ENCODE assay signal across 17 mouse cellular contexts in the genomic region with DNA sequence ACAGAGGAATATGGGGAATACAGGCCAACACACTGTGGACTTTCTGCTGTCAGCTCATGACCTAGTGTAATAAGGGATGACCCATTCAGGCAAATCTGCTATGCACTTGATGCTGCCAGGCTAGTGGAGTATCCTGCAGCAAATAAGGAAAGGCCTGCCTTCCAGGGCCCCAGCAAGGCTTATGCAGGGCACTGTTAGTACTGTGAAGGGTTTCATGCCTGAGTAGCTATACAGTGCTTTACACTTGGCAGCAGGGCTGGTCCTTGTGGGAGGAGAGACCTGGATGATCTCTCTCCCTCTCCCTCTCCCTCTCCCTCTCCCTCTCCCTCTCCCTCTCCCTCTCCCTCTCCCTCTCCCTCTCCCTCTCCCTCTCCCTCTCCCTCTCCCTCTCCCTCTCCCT. TPM values are rescaled to one million over a fixed set of nuclear protein-coding genes. Genes with fewer than 3 reads are reported as not detected.
"Had no signal": no experiment of that assay in that cellular context is flagged by ENCODE, and none has a peak within 500 bp of the region (broad histone marks: within the 10 kb centered on the region; RNA-seq: fewer than 3 reads in every experiment).

No protein-coding gene starts in this region.

- H3K4me2 ChIP-seq: neural tube, embryonic 13.5 days; neural tube, embryonic 15.5 days; stomach, embryonic 15.5 days had no signal

- H3K9ac ChIP-seq: neural tube, embryonic 13.5 days; neural tube, embryonic 15.5 days; stomach, embryonic 15.5 days had no signal

- H3K4me3 ChIP-seq: neural tube, embryonic 13.5 days; neural tube, embryonic 15.5 days; stomach, embryonic 15.5 days had no signal

- H3K36me3 ChIP-seq: neural tube, embryonic 13.5 days; neural tube, embryonic 15.5 days; stomach, embryonic 15.5 days had no signal

- H3K27me3 ChIP-seq: neural tube, embryonic 13.5 days; neural tube, embryonic 15.5 days; stomach, embryonic 15.5 days had no signal

- H3K9me3 ChIP-seq: neural tube, embryonic 13.5 days; neural tube, embryonic 15.5 days; stomach, embryonic 15.5 days had no signal

- DNase-seq: retina, postnatal 1 day; right cerebral cortex, adult 18-20 months; right cerebral cortex, postnatal 14 days; right cerebral cortex, postnatal 25 days; right cerebral cortex, postnatal 4 days; spleen, adult 18-20 months; thymus, adult 18-20 months; thymus, adult 2 months; thymus, postnatal 14 days; thymus, postnatal 25 days; thymus, postnatal 36 days; thymus, postnatal 4 days had no signal

- H3K27ac ChIP-seq: neural tube, embryonic 13.5 days; neural tube, embryonic 15.5 days; stomach, embryonic 15.5 days; stomach, postnatal 0 days had no signal

- H3K4me1 ChIP-seq: neural tube, embryonic 13.5 days; neural tube, embryonic 15.5 days; stomach, embryonic 15.5 days had no signal

RNA-seq across cellular contexts. Expression of gene Efcab8, which starts 13.6 kb away (rescaled TPM):
- polyA plus RNA-seq: neural tube, embryonic 13.5 days; neural tube, embryonic 14.5 days; neural tube, embryonic 15.5 days had no signal
